Mouse (Mus musculus) stomach, embryonic 15.5 days (tissue): ENCODE results near the gene Olfr1416. TPM values are rescaled to one million over a fixed set of nuclear protein-coding genes. Genes with fewer than 3 reads are reported as not detected.

Experiments used
- ATAC-seq: fragments of 200-750 bp; cut with Nextera tagmentation; 2 replicates; pipeline ENCODE4 v1.8.0; 2017; ENCODE audit warnings: low read depth, moderate number of reproducible peaks, moderate TSS enrichment; ENCODE audit not compliant: insufficient read depth, low FRiP score
- H3K27ac ChIP-seq: fragments of 300-500 bp; sonication (generic); 2 replicates; pipeline ENCODE4 v1.5.1; 2015; ENCODE audit warnings: mild to moderate bottlenecking, inconsistent platforms
- H3K27me3 ChIP-seq: fragments of 300-500 bp; sonication (generic); replicated peaks from 2 replicates; pipeline ENCODE4 v1.6.1; 2015; ENCODE audit warnings: inconsistent platforms
- H3K36me3 ChIP-seq: fragments of 300-500 bp; sonication (generic); 2 replicates; pipeline ENCODE4 v1.6.1; 2015; ENCODE audit warnings: inconsistent platforms
- H3K4me1 ChIP-seq: fragments of 300-500 bp; sonication (generic); 2 replicates; pipeline ENCODE4 v1.6.1; 2015; ENCODE audit warnings: inconsistent platforms
- H3K4me2 ChIP-seq: fragments of 300-500 bp; sonication (generic); 2 replicates; pipeline ENCODE4 v1.6.1; 2015; ENCODE audit warnings: mild to moderate bottlenecking, inconsistent platforms
- H3K4me3 ChIP-seq: fragments of 300-500 bp; sonication (generic); replicated peaks from 2 replicates; pipeline ENCODE4 v1.5.1; 2015; ENCODE audit warnings: inconsistent platforms
- H3K9ac ChIP-seq: fragments of 300-500 bp; sonication (generic); 2 replicates; pipeline ENCODE4 v1.6.1; 2015; ENCODE audit warnings: inconsistent platforms
- H3K9me3 ChIP-seq: fragments of 300-500 bp; sonication (generic); 2 replicates; pipeline ENCODE4 v1.6.1; 2016; ENCODE audit warnings: inconsistent platforms
- WGBS: fragments of 180-500 bp; shearing (Covaris S2); methylation state at CpG from one replicate; pipeline ENCODE4 v1.1.7; 2015; 5-methylcytosine and 5-hydroxymethylcytosine counted together
- microRNA-seq: library from miRNA; unstranded; fragments of <30 nt; microRNA quantifications from one replicate; pipeline ENCODE4, GENCODE M21; 2016
- polyA plus RNA-seq: library from polyadenylated mRNA; unstranded; fragments of >200 nt; fragmentation: Nextera tagmentation; extraction: Ambion mirVana; gene quantifications from 2 replicates; pipeline ENCODE4 v1.2.1, GENCODE M21; 2015

Gene Olfr1416
- polyA plus RNA-seq, 1 experiment from 2014 or later = not detected

GRCm38 (mm10) chr1:92430991-92431390 lies 53.9 kb downstream of the Olfr1416 start:
- Histone ChIP-seq H3K4me3 (no peak overlapping the region), H3K4me1 (no peaks in the 10 kb centered on the region), H3K4me2 (no peak overlapping the region), H3K9ac (no peak overlapping the region), H3K27ac (no peak overlapping the region), H3K36me3 (no peaks in the 10 kb centered on the region), H3K9me3 (no peaks in the 10 kb centered on the region), H3K27me3 (no peaks in the 10 kb centered on the region)
- ATAC-seq = no peak
- 94% methylated on average over 1 of the region's 1 CpGs for WGBS

Small RNA genes lying within 50 kb of the gene (microRNA-seq; reads per million reads assigned to microRNA genes)
- gene Mir6900 = 1.7 reads per million

Other genes with a start within 250 kb of the Olfr1416 start
- gene Ndufa10, start 11.3 kb downstream of the Olfr1416 start, polyA plus RNA-seq = 253 and 295 TPM in 2 replicates
- not detected in 2 replicates for gene Olfr1415, start 11.0 kb upstream of the Olfr1416 start, polyA plus RNA-seq
- gene Olfr1414, start 33.5 kb upstream of the Olfr1416 start, polyA plus RNA-seq = not detected in 2 replicates
- gene Olfr1413, start 86.2 kb upstream of the Olfr1416 start, polyA plus RNA-seq = not detected in 2 replicates
- not detected in 2 replicates for gene Olfr1412, start 100.7 kb upstream of the Olfr1416 start, polyA plus RNA-seq
- not detected in 2 replicates for gene Olfr1411, start 109.3 kb upstream of the Olfr1416 start, polyA plus RNA-seq
- gene Olfr1410, start 120.7 kb upstream of the Olfr1416 start, polyA plus RNA-seq = not detected in 2 replicates
- not detected in 2 replicates for gene Olfr12, start 132.7 kb upstream of the Olfr1416 start, polyA plus RNA-seq
- 349 and 369 TPM in 2 replicates for gene Cops9, start 156.9 kb upstream of the Olfr1416 start, polyA plus RNA-seq
- 0.19 and 0.21 TPM in 2 replicates for gene Otos, start 163.7 kb upstream of the Olfr1416 start, polyA plus RNA-seq